Mouse (Mus musculus): ENCODE results near the gene Aox3.
A peak's percentile ranks its signal among the peaks of the same experiment; 100 is the strongest.

The Aox3 gene

GRCm38 (mm10) chr1:58112880-58113279 lies at the start of gene Aox3:
Gene Aox3, plus strand, starts transcription at chr1:58113130.
- peak; percentile 81 for DNase-seq

GRCm38 (mm10) chr1:58065151-58065550 lies 47.8 kb upstream of the Aox3 start:
- DNase-seq, result no peak

GRCm38 (mm10) chr1:58065606-58066005 lies 47.3 kb upstream of the Aox3 start:
- no peak for DNase-seq

- DNase-seq, result no peak
Measured at GRCm38 (mm10) chr1:58069181-58069580, 43.7 kb upstream of the Aox3 start.

- DNase-seq, result no peak
Measured at GRCm38 (mm10) chr1:58070091-58070490, 42.8 kb upstream of the Aox3 start.

GRCm38 (mm10) chr1:58071006-58071405 lies 41.9 kb upstream of the Aox3 start:
- no peak for DNase-seq

- no peak for DNase-seq
Measured at GRCm38 (mm10) chr1:58071509-58071908, 41.4 kb upstream of the Aox3 start.

- no peak for DNase-seq
Measured at GRCm38 (mm10) chr1:58072416-58072815, 40.5 kb upstream of the Aox3 start.

- no peak for DNase-seq
Measured at GRCm38 (mm10) chr1:58072991-58073730, 39.8 kb upstream of the Aox3 start.

- no peak for DNase-seq
Measured at GRCm38 (mm10) chr1:58074266-58074665, 38.7 kb upstream of the Aox3 start.

GRCm38 (mm10) chr1:58077882-58078281 lies 35.0 kb upstream of the Aox3 start:
- DNase-seq, result no peak

GRCm38 (mm10) chr1:58078390-58078789 lies 34.5 kb upstream of the Aox3 start:
- no peak for DNase-seq

GRCm38 (mm10) chr1:58079689-58080088 lies 33.2 kb upstream of the Aox3 start:
- DNase-seq, result no peak

GRCm38 (mm10) chr1:58080446-58080845 lies 32.5 kb upstream of the Aox3 start:
- DNase-seq, result no peak

- DNase-seq, result no peak
Measured at GRCm38 (mm10) chr1:58081356-58081755, 31.6 kb upstream of the Aox3 start.

GRCm38 (mm10) chr1:58089316-58089715 lies 23.6 kb upstream of the Aox3 start:
- no peak for DNase-seq

- no peak for DNase-seq
Measured at GRCm38 (mm10) chr1:58090191-58090590, 22.7 kb upstream of the Aox3 start.

GRCm38 (mm10) chr1:58091213-58091612 lies 21.7 kb upstream of the Aox3 start:
- DNase-seq, result no peak

- DNase-seq, result no peak
Measured at GRCm38 (mm10) chr1:58091992-58092560, 20.9 kb upstream of the Aox3 start.

- DNase-seq, result no peak
Measured at GRCm38 (mm10) chr1:58097338-58097737, 15.6 kb upstream of the Aox3 start.

GRCm38 (mm10) chr1:58099119-58099518 lies 13.8 kb upstream of the Aox3 start:
- DNase-seq, result no peak

GRCm38 (mm10) chr1:58101531-58102146 lies 11.3 kb upstream of the Aox3 start:
- no peak for DNase-seq

GRCm38 (mm10) chr1:58102494-58102893 lies 10.4 kb upstream of the Aox3 start:
- no peak for DNase-seq

- DNase-seq, result no peak
Measured at GRCm38 (mm10) chr1:58105685-58106084, 7.2 kb upstream of the Aox3 start.

All from right cerebral cortex, postnatal 4 days (tissue).